Mouse (Mus musculus): ENCODE results near the gene BC048403. TPM values are rescaled to one million over a fixed set of nuclear protein-coding genes. Genes with fewer than 3 reads are reported as not detected.

BC048403 gene
- polyA plus RNA-seq (2016; fragmentation: Nextera tagmentation; extraction: Ambion mirVana): 2.1 and 2.2 TPM in 2 replicates

DNA sequence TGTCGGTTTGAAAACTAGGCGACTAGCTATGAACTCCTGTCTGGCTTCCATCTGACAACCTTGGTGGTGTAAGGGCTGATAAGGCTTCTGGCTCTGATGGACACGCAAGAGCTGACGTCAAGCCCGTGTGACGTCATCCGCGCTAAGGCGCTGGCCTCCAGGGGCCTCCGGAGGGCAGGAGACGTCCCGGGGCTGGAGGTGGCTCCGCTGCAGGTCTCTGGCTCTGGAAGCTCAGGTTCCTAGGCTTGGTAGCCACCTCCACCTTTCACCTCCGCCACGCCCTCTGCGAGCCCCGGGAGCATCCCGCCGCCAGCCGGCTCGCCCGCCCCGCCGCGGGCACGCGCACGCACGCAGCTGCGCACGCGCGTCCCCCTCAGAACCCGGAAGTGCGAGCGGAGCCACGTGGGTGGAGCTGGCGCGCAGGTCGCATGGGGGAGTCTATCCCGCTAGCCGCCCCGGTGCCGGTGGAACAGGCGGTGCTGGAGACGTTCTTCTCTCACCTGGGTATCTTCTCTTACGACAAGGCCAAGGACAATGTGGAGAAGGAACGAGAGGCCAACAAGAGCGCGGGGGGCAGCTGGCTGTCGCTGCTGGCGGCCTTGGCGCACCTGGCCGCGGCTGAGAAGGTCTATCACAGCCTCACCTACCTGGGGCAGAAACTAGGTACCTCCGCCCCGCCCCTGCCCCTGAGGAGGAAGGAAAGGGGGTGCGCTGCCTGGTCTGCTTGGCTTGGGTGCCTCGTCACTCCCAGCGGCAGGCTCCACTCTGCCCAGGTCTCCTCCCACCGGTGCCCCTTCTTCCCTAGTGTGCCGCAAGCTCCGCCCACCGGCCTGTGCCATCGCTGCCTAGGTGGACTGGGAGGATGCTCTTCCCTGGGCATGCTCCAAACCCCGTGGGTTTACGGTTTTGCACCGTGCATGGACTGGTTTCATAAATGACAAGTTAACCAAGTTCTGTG lies at the start of gene BC048403:
TSS of gene BC048403 (plus strand) at position 390 of the 958 bp plus-strand sequence.
- H3K27ac ChIP-seq (replicated peaks): no peak within 1 kb of the TSS
- H3K27me3 ChIP-seq: no peaks in the 10 kb centered on the region
- peak; percentile 93 for ATAC-seq (ENCODE audit: low FRiP score, low read depth)
- H3K9ac ChIP-seq (replicated peaks): peak within 1 kb of the TSS; percentile 55
- H3K4me2 ChIP-seq (replicated peaks): peak within 1 kb of the TSS; percentile 94
- no peaks in the 10 kb centered on the region for H3K36me3 ChIP-seq
- WGBS: under 1% methylated on average over 64 of the region's 68 CpGs
- peaks cover 9% of the 10 kb centered on the region for H3K4me1 ChIP-seq
- peak within 1 kb of the TSS; percentile 64 for H3K4me3 ChIP-seq
- H3K9me3 ChIP-seq: no peaks in the 10 kb centered on the region

DNA sequence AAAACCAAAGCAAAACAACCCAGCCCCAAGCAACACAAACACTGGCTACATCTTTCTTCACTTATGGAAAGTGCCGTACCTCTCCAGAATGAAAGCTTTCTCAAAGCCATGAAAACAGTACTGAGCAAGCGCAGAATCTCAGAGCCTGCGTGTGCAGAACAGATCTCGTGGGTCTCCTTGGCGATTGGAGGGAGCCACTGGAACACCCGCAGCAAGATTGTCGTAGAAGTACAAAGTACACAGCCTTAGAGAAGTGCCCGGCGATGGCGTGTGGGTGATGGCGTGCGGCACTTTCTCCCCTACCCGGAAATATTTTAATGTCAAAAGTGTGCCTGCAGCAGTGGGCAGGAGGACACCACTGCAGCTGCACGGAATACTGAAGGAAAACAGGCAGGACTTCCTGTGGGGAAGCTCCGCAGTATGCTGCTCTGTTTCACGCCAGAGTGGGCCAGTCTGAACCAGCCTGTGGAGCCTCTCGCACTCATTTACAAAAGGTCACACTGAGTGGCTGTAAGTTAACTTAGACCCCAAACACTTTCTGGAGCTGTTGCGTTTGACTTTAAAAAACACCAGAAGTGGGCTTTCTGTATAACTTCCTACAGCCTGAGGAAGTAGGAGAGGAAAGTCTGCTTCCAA lies 46.7 kb upstream of the BC048403 start:
- 0 out of 2 replicates have a peak overlapping the region, but pooled peaks have one; percentile 7 for H3K4me2 ChIP-seq (replicated peaks)
- ATAC-seq (ENCODE audit: low FRiP score, low read depth): no peak
- H3K36me3 ChIP-seq: no peaks in the 10 kb centered on the region
- H3K4me3 ChIP-seq: no peak overlapping the region
- no peaks in the 10 kb centered on the region for H3K9me3 ChIP-seq
- H3K9ac ChIP-seq (replicated peaks): no peak overlapping the region
- H3K4me1 ChIP-seq: 0 out of 2 replicates have a peak, but pooled peaks cover 3% of the 10 kb centered on the region
- no peak overlapping the region for H3K27ac ChIP-seq (replicated peaks)
- H3K27me3 ChIP-seq: no peaks in the 10 kb centered on the region; the same call in 1 of the 2 replicates
- 53% methylated on average over 18 of the region's 18 CpGs for WGBS

DNA sequence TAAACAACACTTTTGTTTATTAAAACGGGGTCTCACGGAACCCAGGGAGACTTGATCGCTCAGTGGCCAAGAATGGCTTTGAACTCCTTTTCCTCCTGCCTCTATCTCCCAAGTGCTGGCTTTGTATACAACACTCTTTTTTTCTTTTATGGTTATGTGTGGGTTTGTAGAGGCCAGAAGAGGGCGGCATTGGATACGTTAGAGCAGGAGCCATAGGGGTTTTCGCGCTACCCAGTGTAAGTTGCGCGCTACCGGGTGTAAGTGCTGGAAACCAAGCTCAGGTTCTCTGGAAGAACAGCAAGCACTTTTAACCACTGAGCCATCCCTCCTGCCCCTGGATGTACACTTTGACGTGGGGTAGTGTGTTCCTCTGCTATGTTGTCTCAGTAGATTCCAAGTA lies 45.2 kb upstream of the BC048403 start:
- H3K27ac ChIP-seq (replicated peaks): no peak overlapping the region
- no peak overlapping the region for H3K4me3 ChIP-seq
- no peak overlapping the region for H3K4me2 ChIP-seq (replicated peaks)
- WGBS: 90% methylated on average over 11 of the region's 11 CpGs
- H3K9ac ChIP-seq (replicated peaks): no peak overlapping the region
- no peaks in the 10 kb centered on the region for H3K36me3 ChIP-seq
- H3K4me1 ChIP-seq: 0 out of 2 replicates have a peak, but pooled peaks cover 3% of the 10 kb centered on the region
- no peaks in the 10 kb centered on the region; the same call in 1 of the 2 replicates for H3K27me3 ChIP-seq
- no peaks in the 10 kb centered on the region for H3K9me3 ChIP-seq
- no peak for ATAC-seq (ENCODE audit: low FRiP score, low read depth)

DNA sequence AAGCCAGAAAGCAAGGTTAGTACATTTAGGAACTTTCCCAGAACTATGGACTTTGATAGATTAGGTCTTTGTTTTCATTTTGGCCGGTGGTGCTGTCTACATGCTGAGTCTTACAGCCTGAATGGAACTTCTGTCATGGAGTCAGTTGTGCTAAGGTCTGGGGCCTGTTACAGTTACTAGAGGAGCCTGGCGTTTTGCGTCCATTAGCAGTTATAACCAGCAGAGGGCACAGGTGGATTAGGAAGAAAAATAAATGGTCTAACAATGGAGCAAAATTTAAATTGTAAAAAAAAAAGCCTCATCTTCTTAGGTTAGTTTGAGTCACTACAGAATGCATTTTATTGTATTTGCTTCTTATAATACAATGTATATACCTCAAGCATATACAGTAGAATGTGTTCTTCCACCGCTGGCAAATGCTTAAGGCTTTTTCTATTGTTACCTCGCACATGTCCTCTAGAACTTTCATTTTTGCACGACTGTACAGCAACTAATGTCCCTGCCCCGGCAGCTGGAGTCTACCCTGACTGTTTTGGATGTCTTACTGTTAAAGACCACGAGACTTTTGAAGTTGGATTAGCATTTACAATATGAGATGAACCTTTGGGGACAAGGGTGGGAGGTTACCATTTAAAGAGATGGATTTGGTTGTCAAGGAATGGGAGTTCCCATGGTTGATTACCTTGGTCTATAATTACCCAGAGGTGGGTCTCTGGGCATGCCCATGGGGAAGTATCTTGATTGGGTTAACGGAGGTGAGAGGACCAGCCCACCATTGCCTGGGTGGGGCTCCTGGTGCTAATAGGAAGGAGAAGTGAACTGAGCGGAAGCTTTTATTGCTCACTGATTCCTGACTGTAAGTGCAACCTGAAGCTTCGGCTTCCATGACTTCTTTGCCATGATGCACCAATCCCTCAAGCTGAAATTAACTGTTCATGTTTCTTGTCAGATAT lies 38.2 kb upstream of the BC048403 start:
- Histone ChIP-seq H3K27me3 (no peaks in the 10 kb centered on the region), H3K4me1 (no peaks in the 10 kb centered on the region), H3K4me3 (no peak overlapping the region), H3K4me2 (replicated peaks) (no peak overlapping the region), H3K9me3 (no peaks in the 10 kb centered on the region), H3K27ac (replicated peaks) (no peak overlapping the region), H3K36me3 (no peaks in the 10 kb centered on the region), H3K9ac (replicated peaks) (no peak overlapping the region)
- WGBS: 70% methylated on average over 11 of the region's 11 CpGs
- ATAC-seq (ENCODE audit: low FRiP score, low read depth): 0 out of 2 replicates have a peak, but pooled peaks have one; percentile 30

DNA sequence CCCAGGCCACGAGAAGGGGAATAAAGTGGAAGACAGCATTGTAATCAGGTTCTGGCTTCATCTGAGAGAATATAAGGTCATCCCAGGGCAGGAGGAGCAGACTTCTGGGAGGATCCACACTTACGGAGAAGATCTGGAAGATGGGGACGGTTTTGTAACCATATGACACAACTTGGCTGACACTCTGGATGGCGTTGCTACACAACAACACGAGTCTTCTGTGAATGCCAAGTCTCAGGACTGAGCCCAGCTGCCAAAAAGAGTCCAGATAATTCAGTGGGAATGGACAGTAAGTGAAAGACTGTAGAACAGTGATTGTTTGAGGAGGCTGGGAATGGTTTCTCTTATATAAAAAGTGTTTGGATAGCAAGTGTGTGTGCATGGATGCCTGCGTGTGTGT lies 36.1 kb upstream of the BC048403 start:
- Histone ChIP-seq H3K9me3 (no peaks in the 10 kb centered on the region), H3K4me3 (no peak overlapping the region), H3K4me1 (no peaks in the 10 kb centered on the region), H3K27me3 (no peaks in the 10 kb centered on the region), H3K36me3 (no peaks in the 10 kb centered on the region), H3K9ac (replicated peaks) (no peak overlapping the region), H3K27ac (replicated peaks) (no peak overlapping the region), H3K4me2 (replicated peaks) (no peak overlapping the region)
- 86% methylated on average over 6 of the region's 6 CpGs for WGBS
- ATAC-seq (ENCODE audit: low FRiP score, low read depth): no peak

DNA sequence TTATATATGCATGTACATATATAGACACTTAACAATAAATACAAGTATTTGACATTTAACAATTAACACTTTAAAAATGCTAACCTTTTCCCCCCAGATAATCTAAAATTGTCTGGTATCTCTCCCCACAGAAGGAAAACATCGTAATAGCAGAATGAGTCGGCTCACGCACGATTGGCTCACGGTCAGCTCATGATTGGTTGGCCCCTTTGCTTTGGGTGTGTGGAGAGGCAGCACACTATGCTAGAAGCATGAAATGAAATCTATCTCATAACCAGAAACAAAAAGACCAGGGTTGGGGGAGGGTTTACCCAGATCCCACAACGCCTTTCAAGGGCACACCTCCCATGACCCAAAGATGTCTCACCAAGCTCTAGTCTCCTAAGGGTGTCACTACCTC lies 34.9 kb upstream of the BC048403 start:
- Histone ChIP-seq H3K9ac (replicated peaks) (no peak overlapping the region), H3K4me2 (replicated peaks) (no peak overlapping the region), H3K27ac (replicated peaks) (no peak overlapping the region), H3K4me3 (no peak overlapping the region), H3K9me3 (no peaks in the 10 kb centered on the region), H3K36me3 (no peaks in the 10 kb centered on the region), H3K27me3 (no peaks in the 10 kb centered on the region), H3K4me1 (no peaks in the 10 kb centered on the region)
- WGBS: 97% methylated on average over 6 of the region's 6 CpGs
- no peak for ATAC-seq (ENCODE audit: low FRiP score, low read depth)

DNA sequence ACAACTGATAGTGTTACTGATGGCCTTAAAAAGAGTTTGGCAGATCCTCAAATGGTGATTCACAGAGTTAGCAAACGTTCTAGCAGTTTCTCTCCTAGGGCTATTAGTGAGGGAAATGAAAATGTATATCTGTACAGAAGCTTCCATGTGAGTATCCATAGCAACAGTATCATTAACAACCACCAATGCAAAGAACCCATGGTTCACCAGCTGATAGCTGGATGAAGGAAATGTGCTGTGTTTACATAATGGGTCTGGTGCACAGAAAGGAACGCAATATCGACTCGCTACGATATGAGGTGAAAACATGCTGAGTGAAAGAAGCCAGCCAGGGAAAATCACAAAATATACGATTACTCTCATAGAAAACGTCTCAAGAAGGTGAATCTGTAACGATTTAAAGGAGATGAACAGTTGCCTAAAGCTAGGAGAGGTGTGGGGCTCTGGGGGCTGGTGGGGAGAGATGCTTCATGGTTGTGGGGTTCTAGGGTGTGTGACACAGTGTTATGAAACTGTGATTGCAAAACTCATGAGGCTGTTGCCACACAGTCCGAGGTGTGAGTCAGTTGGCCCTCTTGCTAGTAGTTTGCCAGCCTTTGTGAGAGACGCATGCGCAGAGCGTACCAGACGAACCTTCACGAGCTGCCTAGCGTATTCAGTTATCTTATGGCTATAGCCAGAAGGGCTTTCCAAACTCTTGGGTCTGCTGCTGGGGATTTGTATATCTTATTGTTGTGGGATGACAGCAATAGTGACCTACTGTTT lies 34.2 kb upstream of the BC048403 start:
- WGBS: 87% methylated on average over 15 of the region's 15 CpGs
- no peak overlapping the region for H3K4me2 ChIP-seq (replicated peaks)
- no peak overlapping the region for H3K27ac ChIP-seq (replicated peaks)
- no peak overlapping the region for H3K4me3 ChIP-seq
- H3K4me1 ChIP-seq: no peaks in the 10 kb centered on the region
- no peak for ATAC-seq (ENCODE audit: low FRiP score, low read depth)
- H3K36me3 ChIP-seq: no peaks in the 10 kb centered on the region
- no peak overlapping the region for H3K9ac ChIP-seq (replicated peaks)
- H3K27me3 ChIP-seq: no peaks in the 10 kb centered on the region
- H3K9me3 ChIP-seq: no peaks in the 10 kb centered on the region

DNA sequence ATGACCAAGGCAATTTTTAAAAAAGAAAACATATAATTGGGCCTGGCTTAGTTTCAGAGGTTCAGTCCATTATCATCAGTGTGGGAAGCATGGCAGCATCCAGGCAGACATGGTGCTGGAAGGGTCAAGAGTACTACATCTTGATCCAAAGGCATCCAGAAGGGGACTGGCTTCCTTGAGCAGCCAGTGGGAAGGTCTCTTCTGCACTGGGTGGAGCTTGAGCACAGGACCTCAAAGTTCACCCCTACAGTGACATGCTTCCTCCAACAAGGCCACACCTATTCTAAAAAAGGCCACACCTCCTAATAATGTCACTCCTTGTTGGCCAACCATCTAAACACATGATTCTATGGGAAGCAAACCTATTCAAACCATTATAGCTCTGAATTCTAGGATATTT lies 22.9 kb upstream of the BC048403 start:
- Histone ChIP-seq H3K27me3 (no peaks in the 10 kb centered on the region), H3K4me1 (no peaks in the 10 kb centered on the region), H3K9me3 (0 out of 2 replicates have a peak, but pooled peaks cover 9% of the 10 kb centered on the region), H3K4me3 (no peak overlapping the region), H3K27ac (replicated peaks) (no peak overlapping the region), H3K9ac (replicated peaks) (no peak overlapping the region), H3K36me3 (no peaks in the 10 kb centered on the region), H3K4me2 (replicated peaks) (no peak overlapping the region)
- no peak for ATAC-seq (ENCODE audit: low FRiP score, low read depth)

DNA sequence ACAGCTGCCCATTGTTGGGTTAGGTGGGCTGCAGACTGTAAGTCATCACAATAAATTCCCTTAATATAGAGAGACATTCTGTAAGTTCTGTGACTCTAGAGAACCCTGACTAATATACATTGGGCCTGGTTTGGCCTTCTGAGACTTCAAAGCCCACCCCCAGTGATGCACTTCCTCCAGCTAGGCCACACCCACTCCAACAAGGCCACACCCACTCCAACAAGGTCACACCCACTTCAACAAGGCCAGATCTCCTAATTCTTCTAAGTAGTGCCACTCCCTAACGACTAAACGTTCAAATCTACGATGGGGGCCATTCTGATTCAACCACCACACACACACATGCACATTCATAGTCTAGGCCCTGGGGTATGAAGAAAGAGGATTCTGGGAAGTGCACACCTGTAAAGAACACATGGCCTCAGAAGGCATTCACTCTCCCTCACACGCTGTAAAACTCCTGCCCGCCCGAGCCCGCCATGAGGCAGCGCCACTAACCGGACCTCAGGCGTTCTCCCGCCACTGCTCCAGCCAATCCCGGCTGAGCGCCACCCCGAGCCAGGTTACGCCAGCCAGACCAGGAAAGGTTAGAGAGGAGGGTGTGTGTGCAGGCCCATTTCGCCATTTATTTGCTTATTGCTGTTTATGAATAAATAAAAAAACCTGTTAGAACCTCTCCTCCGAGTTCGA lies 20.7 kb upstream of the BC048403 start:
- Histone ChIP-seq H3K4me1 (no peaks in the 10 kb centered on the region), H3K27me3 (no peaks in the 10 kb centered on the region), H3K27ac (replicated peaks) (no peak overlapping the region), H3K4me2 (replicated peaks) (no peak overlapping the region), H3K9ac (replicated peaks) (no peak overlapping the region), H3K36me3 (no peaks in the 10 kb centered on the region), H3K9me3 (0 out of 2 replicates have a peak, but pooled peaks cover 9% of the 10 kb centered on the region), H3K4me3 (no peak overlapping the region)
- WGBS: 93% methylated on average over 18 of the region's 18 CpGs
- ATAC-seq (ENCODE audit: low FRiP score, low read depth): no peak

DNA sequence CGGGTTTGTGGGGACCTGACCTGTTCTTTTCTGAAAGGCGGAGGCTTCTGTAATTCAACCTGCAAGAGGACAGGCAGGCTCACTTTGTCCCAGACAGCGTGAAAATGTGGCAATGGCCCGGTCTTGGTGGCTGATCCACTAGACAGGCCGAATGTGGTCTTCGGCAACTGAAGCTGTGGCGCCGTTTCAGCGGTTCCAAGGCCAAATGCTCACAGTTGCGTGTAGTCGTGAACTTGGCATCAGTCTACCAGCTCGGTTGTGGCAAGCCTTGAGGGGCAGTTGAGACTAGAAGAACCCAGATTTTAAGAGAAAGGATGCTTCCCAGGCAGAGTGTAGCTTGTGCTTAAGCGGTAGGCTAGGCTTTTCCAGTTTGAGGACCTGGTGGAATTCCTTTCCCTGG lies 19.0 kb upstream of the BC048403 start:
- 94% methylated on average over 13 of the region's 13 CpGs for whole genome bisulfite sequencing
- Histone ChIP-seq H3K27ac (replicated peaks) (no peak overlapping the region), H3K27me3 (no peaks in the 10 kb centered on the region), H3K9me3 (0 out of 2 replicates have a peak, but pooled peaks cover 9% of the 10 kb centered on the region), H3K9ac (replicated peaks) (no peak overlapping the region), H3K4me1 (no peaks in the 10 kb centered on the region), H3K4me3 (no peak overlapping the region), H3K4me2 (replicated peaks) (no peak overlapping the region), H3K36me3 (no peaks in the 10 kb centered on the region)
- ATAC-seq (ENCODE audit: low FRiP score, low read depth): no peak
